Mouse (Mus musculus): ENCODE results near the gene Ski. TPM values are rescaled to one million over a fixed set of nuclear protein-coding genes. Genes with fewer than 3 reads are reported as not detected.

Gene Ski
- total and polyA plus RNA-seq, 2 experiments from 2014 or later, result 8.8 to 69.8 TPM

DNA sequence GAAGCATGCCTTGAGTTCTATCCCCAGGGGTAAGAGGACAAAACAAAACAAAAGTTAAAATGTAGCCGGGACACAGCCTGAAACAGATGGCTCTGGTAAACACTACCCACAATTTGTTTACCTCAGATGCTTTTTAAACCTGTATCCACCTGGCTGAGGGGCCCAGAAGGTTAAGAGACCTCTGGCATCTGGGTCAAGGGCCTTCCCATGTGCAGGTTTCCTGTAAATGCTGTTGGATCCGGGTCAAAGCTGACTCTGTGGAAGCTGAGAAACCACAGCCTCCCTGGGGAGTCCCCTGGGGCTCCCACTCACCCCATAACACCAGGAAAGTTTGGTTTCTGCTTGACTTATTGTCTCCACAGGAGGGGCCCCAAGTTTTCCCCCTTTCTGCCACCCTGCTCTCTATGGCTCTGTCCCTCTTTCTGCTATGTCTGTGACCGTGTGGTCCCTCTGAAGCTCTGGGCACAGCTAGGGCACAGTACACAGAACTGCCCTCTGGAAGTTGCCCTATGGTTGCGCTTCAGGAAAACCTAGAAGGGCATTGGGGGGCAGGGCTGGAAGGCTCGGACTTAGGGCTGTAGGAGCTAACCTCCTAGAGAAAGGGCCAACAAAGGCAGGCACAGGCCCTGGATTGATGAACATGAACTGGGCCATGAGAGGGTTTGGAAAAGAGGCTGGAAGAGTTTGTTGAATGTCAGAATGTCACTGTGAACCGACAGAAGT lies 23.5 kb upstream of the Ski start:
- DNase-seq (ENCODE audit: low spot score), result no peak
- Histone ChIP-seq H3K9ac (replicated peaks; ENCODE audit: low read length) (peak overlapping the region; percentile 24; the same call in 1 of the 2 replicates), H3K4me2 (ENCODE audit: low read depth, low read length) (no peak overlapping the region), H3K4me3 (ENCODE audit: low read length) (no peak overlapping the region), H3K9me3 (ENCODE audit: low read length) (no peaks in the 10 kb centered on the region), H3K27me3 (ENCODE audit: insufficient read depth, low read length) (no peaks in the 10 kb centered on the region), H3K36me3 (ENCODE audit: insufficient read depth, low read length) (no peaks in the 10 kb centered on the region), H3K27ac (peak overlapping the region; percentile 58; the same call in 1 of the 2 replicates), H3K4me1 (ENCODE audit: insufficient read depth, low read length) (0 out of 2 replicates have a peak, but pooled peaks cover 6% of the 10 kb centered on the region)
- ATAC-seq, result no peak
- WGBS, result 59% methylated on average over 6 of the region's 6 CpGs
- TF ChIP-seq CTCF (IDR thresholded peaks at IDR 0.05; ENCODE audit: low read depth), result no peak

DNA sequence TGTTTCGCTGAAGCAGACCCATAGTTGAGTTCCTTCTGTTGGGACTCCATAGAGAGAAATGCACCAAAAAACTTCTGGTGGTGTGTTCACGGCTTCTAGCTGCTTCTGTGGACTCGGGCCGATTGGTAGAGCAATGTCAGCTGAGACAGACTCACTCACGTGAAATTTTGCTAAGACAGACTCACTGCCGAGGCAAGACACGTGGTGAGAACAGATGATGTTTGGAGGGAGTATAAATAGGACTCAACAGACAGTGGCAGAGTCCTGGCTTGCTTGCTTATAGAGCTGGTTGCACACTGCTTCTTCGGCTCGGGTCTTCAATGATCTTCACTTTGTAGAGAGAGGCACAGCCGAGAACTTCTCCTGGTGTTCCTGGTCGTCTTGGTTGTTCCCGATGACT lies 20.8 kb upstream of the Ski start:
- no peak overlapping the region for H3K27ac ChIP-seq
- no peaks in the 10 kb centered on the region for H3K36me3 ChIP-seq (ENCODE audit: insufficient read depth, low read length)
- DNase-seq (ENCODE audit: low spot score) (no peak), ATAC-seq (no peak)
- no peak overlapping the region for H3K4me2 ChIP-seq (ENCODE audit: low read depth, low read length)
- H3K4me1 ChIP-seq (ENCODE audit: insufficient read depth, low read length), result no peaks in the 10 kb centered on the region
- 89% methylated on average over 12 of the region's 12 CpGs for WGBS
- no peak for TF ChIP-seq CTCF (IDR thresholded peaks at IDR 0.05; ENCODE audit: low read depth)
- H3K9me3 ChIP-seq (ENCODE audit: low read length), result no peaks in the 10 kb centered on the region
- H3K9ac ChIP-seq (replicated peaks; ENCODE audit: low read length), result no peak overlapping the region
- no peak overlapping the region for H3K4me3 ChIP-seq (ENCODE audit: low read length)
- no peaks in the 10 kb centered on the region for H3K27me3 ChIP-seq (ENCODE audit: insufficient read depth, low read length)

DNA sequence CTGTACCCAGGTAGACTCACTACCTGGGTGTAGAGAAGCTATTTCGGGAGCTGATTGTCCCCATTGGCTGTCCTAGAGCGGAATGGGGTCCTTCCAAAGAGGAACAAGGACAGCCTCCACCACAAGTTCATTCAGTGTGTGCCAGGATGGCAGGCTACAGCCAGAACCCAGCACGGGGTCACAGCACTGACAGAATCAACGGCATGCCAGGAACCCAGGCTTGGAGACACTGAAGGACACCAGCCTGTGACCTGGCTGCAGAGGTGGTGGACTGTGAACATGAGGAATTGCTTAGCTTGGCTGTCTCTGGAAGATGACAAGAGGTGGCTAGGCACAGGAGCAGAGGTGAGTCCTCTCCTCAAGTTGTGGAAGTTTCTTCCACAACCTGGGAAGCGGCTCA lies 19.9 kb upstream of the Ski start:
- Histone ChIP-seq H3K4me2 (ENCODE audit: low read depth, low read length) (no peak overlapping the region), H3K27me3 (ENCODE audit: insufficient read depth, low read length) (no peaks in the 10 kb centered on the region), H3K9me3 (ENCODE audit: low read length) (no peaks in the 10 kb centered on the region), H3K27ac (no peak overlapping the region), H3K36me3 (ENCODE audit: insufficient read depth, low read length) (no peaks in the 10 kb centered on the region), H3K9ac (replicated peaks; ENCODE audit: low read length) (no peak overlapping the region), H3K4me3 (ENCODE audit: low read length) (no peak overlapping the region), H3K4me1 (ENCODE audit: insufficient read depth, low read length) (peaks cover 2% of the 10 kb centered on the region; the same call in 1 of the 2 replicates)
- no peak for ATAC-seq
- no peak for DNase-seq (ENCODE audit: low spot score)
- TF ChIP-seq CTCF (IDR thresholded peaks at IDR 0.05; ENCODE audit: low read depth), result no peak
- WGBS, result 78% methylated on average over 5 of the region's 5 CpGs

DNA sequence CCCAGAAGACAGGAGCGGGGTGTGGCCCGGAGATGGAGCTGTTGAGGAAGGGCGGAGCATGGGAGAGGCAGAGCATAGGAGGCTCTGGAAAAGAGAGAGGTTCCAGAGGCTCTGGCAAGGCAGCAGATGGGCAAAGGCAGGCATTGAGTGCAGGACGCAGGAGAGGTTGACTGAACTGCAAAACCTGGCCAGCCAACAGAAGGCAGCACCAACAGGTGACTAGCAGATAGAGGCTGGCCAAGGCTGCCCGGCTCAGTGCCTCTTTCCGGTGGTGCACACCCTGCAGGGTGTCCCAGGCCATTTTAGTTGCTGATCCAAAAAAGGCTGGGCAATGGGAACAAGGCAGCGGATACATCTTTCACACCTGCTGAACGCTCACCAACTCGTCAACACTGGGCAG lies 19.4 kb upstream of the Ski start:
- no peak overlapping the region for H3K4me2 ChIP-seq (ENCODE audit: low read depth, low read length)
- WGBS, result 72% methylated on average over 9 of the region's 9 CpGs
- H3K9ac ChIP-seq (replicated peaks; ENCODE audit: low read length), result no peak overlapping the region
- ATAC-seq (no peak), DNase-seq (ENCODE audit: low spot score) (no peak)
- H3K4me1 ChIP-seq (ENCODE audit: insufficient read depth, low read length), result peaks cover 3% of the 10 kb centered on the region; the same call in 1 of the 2 replicates
- no peaks in the 10 kb centered on the region for H3K27me3 ChIP-seq (ENCODE audit: insufficient read depth, low read length)
- no peak for TF ChIP-seq CTCF (IDR thresholded peaks at IDR 0.05; ENCODE audit: low read depth)
- no peaks in the 10 kb centered on the region for H3K36me3 ChIP-seq (ENCODE audit: insufficient read depth, low read length)
- H3K27ac ChIP-seq, result no peak overlapping the region
- no peak overlapping the region for H3K4me3 ChIP-seq (ENCODE audit: low read length)
- H3K9me3 ChIP-seq (ENCODE audit: low read length), result no peaks in the 10 kb centered on the region

DNA sequence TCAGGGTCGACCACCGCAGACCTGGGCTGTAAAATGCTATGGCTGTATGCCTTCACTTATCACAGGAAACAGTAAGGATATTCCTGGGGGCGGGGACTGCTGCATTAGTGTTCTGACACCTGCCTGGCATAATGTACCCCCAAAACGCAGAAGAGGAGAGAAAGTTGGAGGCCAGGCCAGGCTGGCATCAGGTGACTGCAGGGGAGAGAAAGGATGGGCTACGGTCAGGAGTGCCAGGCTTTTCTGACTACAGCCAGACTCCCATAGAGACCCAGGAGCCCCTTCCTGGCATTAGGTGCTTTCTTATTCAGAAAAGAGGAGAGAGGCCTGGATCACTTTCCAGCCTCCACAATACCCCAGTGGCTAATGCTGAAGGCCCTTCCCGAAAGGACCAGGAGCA lies 17.1 kb upstream of the Ski start:
- no peaks in the 10 kb centered on the region for H3K27me3 ChIP-seq (ENCODE audit: insufficient read depth, low read length)
- no peak for TF ChIP-seq CTCF (IDR thresholded peaks at IDR 0.05; ENCODE audit: low read depth)
- H3K4me1 ChIP-seq (ENCODE audit: insufficient read depth, low read length), result peaks cover 20% of the 10 kb centered on the region
- H3K9ac ChIP-seq (replicated peaks; ENCODE audit: low read length), result no peak overlapping the region
- 46% methylated on average over 6 of the region's 6 CpGs for WGBS
- no peaks in the 10 kb centered on the region for H3K36me3 ChIP-seq (ENCODE audit: insufficient read depth, low read length)
- DNase-seq (ENCODE audit: low spot score), result no peak
- H3K27ac ChIP-seq, result no peak overlapping the region
- no peaks in the 10 kb centered on the region for H3K9me3 ChIP-seq (ENCODE audit: low read length)
- no peak overlapping the region for H3K4me2 ChIP-seq (ENCODE audit: low read depth, low read length)
- no peak overlapping the region for H3K4me3 ChIP-seq (ENCODE audit: low read length)
- no peak for ATAC-seq

DNA sequence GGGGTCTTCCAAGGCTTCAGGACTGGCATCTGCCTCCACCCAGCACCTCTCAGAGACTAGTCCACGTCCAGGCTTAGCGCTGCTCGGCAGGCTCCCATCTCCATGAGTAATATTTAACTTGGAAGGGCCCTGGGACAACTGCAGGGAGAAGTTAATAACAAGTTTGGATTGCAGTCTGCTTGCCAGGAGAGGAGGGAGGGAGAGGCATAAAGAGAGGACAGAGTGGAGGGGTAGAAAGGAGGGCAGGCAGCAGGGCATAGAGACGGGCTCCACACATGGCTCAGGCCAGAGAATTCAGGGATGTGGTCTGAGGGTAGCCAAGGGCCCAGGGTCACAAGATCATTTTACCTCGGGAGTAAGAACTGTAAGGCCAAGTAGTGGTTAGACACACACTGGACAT lies 15.9 kb upstream of the Ski start:
- H3K4me3 ChIP-seq (ENCODE audit: low read length), result no peak overlapping the region
- no peak for ATAC-seq

DNA sequence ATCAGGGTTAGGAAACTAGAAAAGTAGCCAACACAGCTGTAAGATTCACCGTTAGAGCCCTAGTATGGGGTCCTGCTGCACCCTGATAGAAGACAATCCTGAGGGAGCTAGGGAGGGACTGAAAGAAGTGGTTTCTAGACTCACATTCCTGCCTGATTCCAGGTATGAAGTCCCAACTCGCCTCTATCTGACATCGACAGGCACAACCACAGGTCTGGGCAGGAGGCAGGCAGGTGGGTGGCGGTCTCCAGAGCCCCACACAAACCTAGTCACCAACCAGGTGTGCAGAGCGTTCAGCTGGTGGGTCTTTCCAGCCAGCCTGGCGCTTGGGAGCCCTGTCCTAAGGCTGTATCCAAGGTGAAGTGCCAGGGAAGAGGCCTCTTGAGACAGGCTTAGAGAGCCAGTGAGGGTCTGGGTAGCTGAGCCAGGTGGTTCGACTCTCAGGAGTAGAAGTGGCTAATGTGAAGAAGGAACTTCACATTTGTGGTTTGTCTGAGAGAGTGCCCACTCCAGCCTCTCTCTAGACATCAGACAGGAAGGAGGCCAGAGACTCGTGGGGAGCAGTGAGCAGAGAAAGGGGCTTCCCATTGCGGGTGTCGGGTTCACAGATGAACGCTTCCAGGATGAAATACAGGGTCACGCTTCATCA lies 14.5 kb upstream of the Ski start:
- Histone ChIP-seq H3K36me3 (ENCODE audit: insufficient read depth, low read length) (no peaks in the 10 kb centered on the region), H3K4me2 (ENCODE audit: low read depth, low read length) (no peak overlapping the region), H3K27ac (peak overlapping the region; percentile 92; the same call in 1 of the 2 replicates), H3K9me3 (ENCODE audit: low read length) (no peaks in the 10 kb centered on the region), H3K4me1 (ENCODE audit: insufficient read depth, low read length) (peaks cover 32% of the 10 kb centered on the region), H3K9ac (replicated peaks; ENCODE audit: low read length) (no peak overlapping the region), H3K27me3 (ENCODE audit: insufficient read depth, low read length) (no peaks in the 10 kb centered on the region), H3K4me3 (ENCODE audit: low read length) (no peak overlapping the region)
- WGBS, result 69% methylated on average over 12 of the region's 12 CpGs
- ATAC-seq (no peak), DNase-seq (ENCODE audit: low spot score) (no peak)
- TF ChIP-seq CTCF (IDR thresholded peaks at IDR 0.05; ENCODE audit: low read depth), result no peak

More for the DNA sequence above, 15.9 kb upstream of the Ski start:
- no peaks in the 10 kb centered on the region for H3K27me3 ChIP-seq (ENCODE audit: insufficient read depth, low read length)
- DNase-seq (ENCODE audit: low spot score), result no peak
- peaks cover 32% of the 10 kb centered on the region for H3K4me1 ChIP-seq (ENCODE audit: insufficient read depth, low read length)
- no peak overlapping the region for H3K27ac ChIP-seq
- H3K9ac ChIP-seq (replicated peaks; ENCODE audit: low read length), result no peak overlapping the region
- H3K9me3 ChIP-seq (ENCODE audit: low read length), result no peaks in the 10 kb centered on the region
- H3K36me3 ChIP-seq (ENCODE audit: insufficient read depth, low read length), result no peaks in the 10 kb centered on the region
- no peak overlapping the region for H3K4me2 ChIP-seq (ENCODE audit: low read depth, low read length)
- WGBS, result 56% methylated on average over 5 of the region's 5 CpGs
- TF ChIP-seq CTCF (IDR thresholded peaks at IDR 0.05; ENCODE audit: low read depth), result no peak
